Mouse (Mus musculus): ENCODE results near the gene Foxj2. TPM values are rescaled to one million over a fixed set of nuclear protein-coding genes. Genes with fewer than 3 reads are reported as not detected.

The Foxj2 gene
- polyA plus RNA-seq (2014; fragmentation: Illumina TruSeq; extraction: RNeasy Lipid Tissue Mini Kit (QIAGEN cat#74804); ENCODE audit: low read depth, low replicate concordance): 21.6 TPM

GRCm38 (mm10) chr6:122819306-122820070, at the start of gene Foxj2:
Gene Foxj2 (plus strand): TSS chr6:122819914.

GRCm38 (mm10) chr6:122801301-122801800, 18.4 kb upstream of the Foxj2 start, which contains the start of gene Slc2a3:
Gene Slc2a3 (minus strand): TSS chr6:122801640.

GRCm38 (mm10) chr6:122855955-122856354, 36.2 kb downstream of the Foxj2 start, which contains the start of gene C3ar1:
Gene C3ar1 (minus strand): TSS chr6:122856161.

GRCm38 (mm10) chr6:122873871-122874719, 54.4 kb downstream of the Foxj2 start, which contains the start of gene Necap1:
Gene Necap1 (plus strand): TSS chr6:122874474.

Other genes with a start within 250 kb of the Foxj2 start
- gene Apobec1, start 217.5 kb upstream of the Foxj2 start, polyA plus RNA-seq (2014; fragmentation: Illumina TruSeq; extraction: RNeasy Lipid Tissue Mini Kit (QIAGEN cat#74804); ENCODE audit: low read depth, low replicate concordance): 23.1 TPM
- 0.24 TPM for gene Gdf3, start 209.8 kb upstream of the Foxj2 start, polyA plus RNA-seq (2014; fragmentation: Illumina TruSeq; extraction: RNeasy Lipid Tissue Mini Kit (QIAGEN cat#74804); ENCODE audit: low read depth, low replicate concordance)
- not detected for gene Dppa3, start 193.5 kb upstream of the Foxj2 start, polyA plus RNA-seq (2014; fragmentation: Illumina TruSeq; extraction: RNeasy Lipid Tissue Mini Kit (QIAGEN cat#74804); ENCODE audit: low read depth, low replicate concordance)
- gene Nanog, start 112.4 kb upstream of the Foxj2 start, polyA plus RNA-seq (2014; fragmentation: Illumina TruSeq; extraction: RNeasy Lipid Tissue Mini Kit (QIAGEN cat#74804); ENCODE audit: low read depth, low replicate concordance): 0.45 TPM
- 35.2 TPM for gene Slc2a3, start 18.3 kb upstream of the Foxj2 start, polyA plus RNA-seq (2014; fragmentation: Illumina TruSeq; extraction: RNeasy Lipid Tissue Mini Kit (QIAGEN cat#74804); ENCODE audit: low read depth, low replicate concordance)
- 7.2 TPM for gene C3ar1, start 36.2 kb downstream of the Foxj2 start, polyA plus RNA-seq (2014; fragmentation: Illumina TruSeq; extraction: RNeasy Lipid Tissue Mini Kit (QIAGEN cat#74804); ENCODE audit: low read depth, low replicate concordance)
- 31.9 TPM for gene Necap1, start 54.6 kb downstream of the Foxj2 start, polyA plus RNA-seq (2014; fragmentation: Illumina TruSeq; extraction: RNeasy Lipid Tissue Mini Kit (QIAGEN cat#74804); ENCODE audit: low read depth, low replicate concordance)
- 10.0 TPM for gene Clec4a1, start 101.9 kb downstream of the Foxj2 start, polyA plus RNA-seq (2014; fragmentation: Illumina TruSeq; extraction: RNeasy Lipid Tissue Mini Kit (QIAGEN cat#74804); ENCODE audit: low read depth, low replicate concordance)
- 10.1 TPM for gene Clec4a3, start 132.6 kb downstream of the Foxj2 start, polyA plus RNA-seq (2014; fragmentation: Illumina TruSeq; extraction: RNeasy Lipid Tissue Mini Kit (QIAGEN cat#74804); ENCODE audit: low read depth, low replicate concordance)
- gene Clec4a4, start 170.5 kb downstream of the Foxj2 start, polyA plus RNA-seq (2014; fragmentation: Illumina TruSeq; extraction: RNeasy Lipid Tissue Mini Kit (QIAGEN cat#74804); ENCODE audit: low read depth, low replicate concordance): not detected
- 6.8 TPM for gene Clec4b1, start 230.0 kb downstream of the Foxj2 start, polyA plus RNA-seq (2014; fragmentation: Illumina TruSeq; extraction: RNeasy Lipid Tissue Mini Kit (QIAGEN cat#74804); ENCODE audit: low read depth, low replicate concordance)

Measured in adipose tissue, adult 10 weeks (tissue).